In the genomic region with DNA sequence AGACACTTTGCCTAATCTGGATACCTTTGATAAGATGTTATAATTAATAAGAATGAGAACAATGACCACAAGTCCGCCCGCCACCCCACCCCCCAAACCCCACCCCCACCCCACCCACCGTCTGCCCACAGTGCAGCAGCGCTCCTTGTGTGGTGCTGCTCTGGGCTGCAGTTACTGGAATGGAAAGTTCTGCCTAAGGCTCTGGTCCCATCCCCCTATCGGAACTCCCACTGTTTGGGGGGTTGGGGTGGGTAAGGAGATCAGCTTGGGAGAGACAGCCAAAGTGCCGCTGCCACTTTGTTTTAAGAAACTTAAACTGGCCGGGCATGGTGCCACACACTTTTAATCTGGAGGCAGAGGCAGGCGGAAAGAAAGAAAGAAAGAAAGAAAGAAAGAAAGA, we compare ENCODE assay signal across 26 mouse cellular contexts. TPM values are rescaled to one million over a fixed set of nuclear protein-coding genes. Genes with fewer than 3 reads are reported as not detected.
DNase-seq lines count a peak whose midpoint lies in the region; TF ChIP-seq lines count a peak whose summit lies in the region.
"Had no signal": no experiment of that assay in that cellular context is flagged by ENCODE, and none has a peak within 500 bp of the region (broad histone marks: within the 10 kb centered on the region; RNA-seq: fewer than 3 reads in every experiment).

No protein-coding gene starts in this region.

- peaks cover 49% of the 10 kb centered on the region for H3K36me3 ChIP-seq in E14TG2a.4 (ENCODE audit: insufficient read depth, low read length)
- H3K36me3 ChIP-seq in ES-Bruce4 (ENCODE audit: control insufficient read depth, insufficient read depth, low read length, poor library complexity, severe bottlenecking) = peaks cover 14% of the 10 kb centered on the region
- H3K36me3 ChIP-seq: embryonic facial prominence, embryonic 12.5 days; forebrain, embryonic 15.5 days; heart, embryonic 13.5 days; midbrain, embryonic 12.5 days; stomach, embryonic 15.5 days had no signal

- DNase-seq in lung, postnatal 10 days = peak; percentile 9
- no peak for DNase-seq in lung, postnatal 4 days
- peak; percentile 44 for DNase-seq in brain, embryonic 14.5 days (ENCODE audit: low read depth)
- no peak for DNase-seq in natural killer cell, adult 2 months (ENCODE audit: low spot score in 2 of 2)
- DNase-seq: cerebellum, adult 8-10 months; cerebellum, postnatal 36 days; heart, adult 2 months; heart, postnatal 10 days; kidney, postnatal 14 days; layer of hippocampus, adult 9-11 months had no signal

- peak overlapping the region; percentile 97 for H3K27ac ChIP-seq in ES-Bruce4 (ENCODE audit: insufficient read depth, low read length)
- H3K27ac ChIP-seq: embryonic facial prominence, embryonic 12.5 days; forebrain, embryonic 15.5 days; heart, adult 2 months; heart, embryonic 13.5 days; hindbrain, embryonic 14.5 days; liver, embryonic 14.5 days; midbrain, embryonic 12.5 days; stomach, embryonic 15.5 days had no signal

- H3K4me1 ChIP-seq in E14TG2a.4 (replicated peaks; ENCODE audit: low read depth, low read length) = peaks cover 69% of the 10 kb centered on the region
- no peaks in the 10 kb centered on the region for H3K4me1 ChIP-seq in ES-Bruce4 (ENCODE audit: control insufficient read depth, insufficient read depth, low read length)

- H3K4me3 ChIP-seq in E14TG2a.4 (replicated peaks; ENCODE audit: low read length) (peak overlapping the region; percentile 86), ES-Bruce4 (ENCODE audit: low read depth, low read length) (peak overlapping the region; percentile 31)
- H3K4me3 ChIP-seq: embryonic facial prominence, embryonic 12.5 days; erythroblast, embryonic 14.5 days; forebrain, embryonic 15.5 days; heart, adult 2 months; heart, embryonic 13.5 days; midbrain, embryonic 12.5 days; stomach, embryonic 15.5 days had no signal

- TF ChIP-seq EP300 in ES-Bruce4 (IDR thresholded peaks at IDR 0.05; ENCODE audit: insufficient read depth, low read depth, low read length) = peak; percentile 94

- H3K27me3 ChIP-seq in E14TG2a.4 (ENCODE audit: insufficient read depth, low read length) (no peaks in the 10 kb centered on the region), ES-Bruce4 (ENCODE audit: control insufficient read depth, insufficient read depth, low read length, poor library complexity, severe bottlenecking) (no peaks in the 10 kb centered on the region)
- H3K27me3 ChIP-seq: embryonic facial prominence, embryonic 12.5 days; heart, embryonic 13.5 days; midbrain, embryonic 12.5 days; stomach, embryonic 15.5 days had no signal

- TF ChIP-seq CTCF in E14TG2a.4 (conservative IDR thresholded peaks at IDR 0.05; ENCODE audit: low read length) (no peak), ES-Bruce4 (IDR thresholded peaks at IDR 0.05; ENCODE audit: low read depth, low read length) (no peak)
- no peak for TF ChIP-seq CTCF in brain, embryonic 14.5 days (IDR thresholded peaks at IDR 0.05; ENCODE audit: borderline replicate concordance, extremely low read depth, insufficient read depth, insufficient read length)

- peak overlapping the region; percentile 92 for H3K9ac ChIP-seq in ES-Bruce4 (ENCODE audit: low read depth, poor library complexity, severe bottlenecking)
- H3K9ac ChIP-seq: embryonic facial prominence, embryonic 12.5 days; forebrain, embryonic 15.5 days; heart, embryonic 13.5 days; hindbrain, embryonic 14.5 days; liver, embryonic 14.5 days; lung, embryonic 14.5 days; midbrain, embryonic 12.5 days; stomach, embryonic 15.5 days had no signal

- no peak for TF ChIP-seq POLR2A in ES-Bruce4 (IDR thresholded peaks at IDR 0.05; ENCODE audit: insufficient read depth, low read length)
- no peak for TF ChIP-seq POLR2A in brain, embryonic 14.5 days (IDR thresholded peaks at IDR 0.05; ENCODE audit: borderline replicate concordance, extremely low read depth, insufficient read depth, insufficient read length, poor library complexity, severe bottlenecking)

- H3K9me3 ChIP-seq in E14TG2a.4 (ENCODE audit: low read length) = no peaks in the 10 kb centered on the region
- no peaks in the 10 kb centered on the region for H3K9me3 ChIP-seq in ES-Bruce4 (replicated peaks; ENCODE audit: control insufficient read depth, insufficient read depth, low read length, poor library complexity, severe bottlenecking)
- H3K9me3 ChIP-seq: embryonic facial prominence, embryonic 12.5 days; forebrain, embryonic 15.5 days; heart, embryonic 13.5 days; midbrain, embryonic 12.5 days; stomach, embryonic 15.5 days had no signal

RNA-seq across cellular contexts. Expression of a gene that starts 2.4 kb away (rescaled TPM):
- 51.8 and 58.5 TPM in 2 replicates for polyA plus RNA-seq in ES-Bruce4 (2011; ENCODE audit: insufficient read depth, insufficient read length, low read depth, missing spikeins)
- polyA plus RNA-seq in brain, embryonic 14.5 days (2012; rRNA removed) = 0.05 and 0.22 TPM in 2 replicates
- polyA plus RNA-seq: adrenal gland, adult 2 months; erythroblast, embryonic 14.5 days; forebrain, embryonic 15.5 days; frontal cortex, adult 2 months; heart, adult 2 months; heart, embryonic 13.5 days; intestine, postnatal 0 days; liver, embryonic 14.5 days; midbrain, embryonic 12.5 days; neural tube, embryonic 11.5 days had no signal

RNA-seq across cellular contexts. Expression of a gene that starts 3.8 kb away (rescaled TPM):
- 25.1 and 27.7 TPM in 2 replicates for polyA plus RNA-seq in ES-Bruce4 (2011; ENCODE audit: insufficient read depth, insufficient read length, low read depth, missing spikeins)
- 46.8 and 47.4 TPM in 2 replicates for polyA plus RNA-seq in brain, embryonic 14.5 days (2012; rRNA removed)
- polyA plus RNA-seq: activated CD4-positive, CD25-positive, alpha-beta regulatory T cell, adult 4 months had no signal

RNA-seq across cellular contexts. Expression of a gene that starts 39.0 kb away (rescaled TPM):
- polyA plus RNA-seq in ES-Bruce4 (2011; ENCODE audit: insufficient read depth, insufficient read length, low read depth, missing spikeins) = 4.2 and 4.9 TPM in 2 replicates
- 16.7 and 21.4 TPM in 2 replicates for polyA plus RNA-seq in brain, embryonic 14.5 days (2012; rRNA removed)

RNA-seq across cellular contexts. Expression of a gene that starts 42.0 kb away (rescaled TPM):
- polyA plus RNA-seq in ES-Bruce4 (2011; ENCODE audit: insufficient read depth, insufficient read length, low read depth, missing spikeins) = 10.9 and 12.6 TPM in 2 replicates
- 1.3 and 1.9 TPM in 2 replicates for polyA plus RNA-seq in brain, embryonic 14.5 days (2012; rRNA removed)
- polyA plus RNA-seq: erythroblast, embryonic 14.5 days had no signal

RNA-seq across cellular contexts. Expression of a gene that starts 57.2 kb away (rescaled TPM):
- polyA plus RNA-seq in ES-Bruce4 (2011; ENCODE audit: insufficient read depth, insufficient read length, low read depth, missing spikeins) = 2.9 and 3.2 TPM in 2 replicates
- polyA plus RNA-seq in brain, embryonic 14.5 days (2012; rRNA removed) = 0.08 and 0.24 TPM in 2 replicates
- polyA plus RNA-seq: adrenal gland, adult 2 months; erythroblast, embryonic 14.5 days; forebrain, embryonic 15.5 days; frontal cortex, adult 2 months; heart, adult 2 months; neural tube, embryonic 11.5 days had no signal

Comparison
In these comparisons a context has a peak if more than half of its experiments do, and no peak if none do; other contexts are left out.
1. DNase-seq: peak in lung, postnatal 10 days (single experiment) and brain, embryonic 14.5 days (single experiment); none in lung, postnatal 4 days (0 of 2) and natural killer cell, adult 2 months (0 of 2).
2. RNA of a gene that starts 2.4 kb away (polyA plus RNA-seq): 51.8 to 58.5 TPM in ES-Bruce4; 0.05 to 0.22 TPM in brain, embryonic 14.5 days; every median in the first group is over 10 times any median in the second.